Mouse (Mus musculus) liver, embryonic 14.5 days (tissue): ENCODE data around the gene Col6a5.

Experiments
- CTCF ChIP-seq: IDR thresholded peaks from 2 replicates; pipeline ENCODE4 v1.5.1; 2016; ENCODE audit warnings: antibody characterized with exemption, low read depth, control low read depth
- EP300 ChIP-seq: IDR thresholded peaks from 2 replicates; pipeline ENCODE4 v1.6.1; 2016; ENCODE audit warnings: antibody characterized with exemption, low read depth

DNA sequence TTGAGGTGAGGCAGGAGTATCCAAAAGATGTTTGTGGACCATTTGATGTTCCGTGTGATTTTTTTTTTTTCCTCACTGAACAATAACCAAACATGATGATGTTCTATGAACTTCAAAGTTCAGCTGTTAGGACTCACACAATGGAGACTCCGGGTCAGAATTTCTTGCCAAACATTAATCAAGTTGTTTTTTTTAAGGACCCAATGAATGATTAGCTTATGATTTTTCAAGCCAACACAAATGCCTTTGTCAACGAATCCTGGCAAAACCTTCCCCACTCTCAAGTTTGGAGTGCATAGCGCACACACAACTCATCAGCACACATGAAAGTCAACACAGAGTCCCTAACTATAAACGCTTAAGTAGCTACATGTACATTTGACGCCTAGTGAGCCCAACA, 139.7 kb downstream of the Col6a5 start:
- TF ChIP-seq CTCF (no peak), EP300 (no peak)
